Mouse (Mus musculus): Measurements from ENCODE around the gene Gm37240.

DNA sequence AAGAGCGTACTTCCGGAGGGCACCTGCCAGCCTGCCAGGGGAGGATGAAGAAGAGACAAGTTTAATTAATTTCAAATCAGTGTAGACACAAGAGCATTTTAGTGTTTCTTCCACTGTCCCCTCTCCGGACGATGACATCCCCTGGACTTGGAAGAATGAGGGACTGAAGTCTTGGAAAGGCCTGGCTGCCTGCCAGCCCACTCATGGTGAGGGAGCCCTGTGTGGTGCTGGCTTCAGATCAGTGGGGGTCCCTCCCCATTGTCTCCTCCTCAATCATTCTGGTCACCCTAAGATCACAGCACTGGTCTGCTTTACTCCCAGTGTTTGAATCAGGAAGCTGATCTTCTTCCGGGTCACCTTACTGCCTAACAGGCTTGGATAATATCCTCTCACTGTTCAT lies 1185.4 kb downstream of the Gm37240 start:
- TF ChIP-seq POLR2A (IDR thresholded peaks at IDR 0.05; ENCODE audit: insufficient read depth, low read length) (no peak), CTCF (IDR thresholded peaks at IDR 0.05; ENCODE audit: low read depth, low read length) (no peak), EP300 (IDR thresholded peaks at IDR 0.05; ENCODE audit: insufficient read depth, low read depth, low read length) (no peak)

Data from ES-Bruce4 (cell line).